Mouse (Mus musculus) forebrain, embryonic 16.5 days (tissue): ENCODE data around the gene Hbb-bs. TPM values are rescaled to one million over a fixed set of nuclear protein-coding genes. Genes with fewer than 3 reads are reported as not detected.

Source experiments
- ATAC-seq: fragments of 200-750 bp; cut with Nextera tagmentation; 2 replicates; pipeline ENCODE4 v1.8.0; 2017; ENCODE audit warnings: mild to moderate bottlenecking, moderate library complexity
- H3K27ac ChIP-seq: fragments of 300-500 bp; sonication (generic); 2 replicates; pipeline ENCODE4 v1.5.1; 2014; ENCODE audit warnings: low read length, control low read depth
- H3K27me3 ChIP-seq: fragments of 300-500 bp; sonication (generic); replicated peaks from 2 replicates; pipeline ENCODE4 v1.6.1; 2014; ENCODE audit warnings: low read length; ENCODE audit not compliant: control insufficient read depth, insufficient read depth
- H3K36me3 ChIP-seq: fragments of 300-500 bp; sonication (generic); 2 replicates; pipeline ENCODE4 v1.6.1; 2014; ENCODE audit not compliant: control insufficient read depth, insufficient read depth
- H3K4me1 ChIP-seq: fragments of 300-500 bp; sonication (generic); replicated peaks from 2 replicates; pipeline ENCODE4 v1.6.1; 2014; ENCODE audit warnings: low read length; ENCODE audit not compliant: control insufficient read depth, insufficient read depth
- H3K4me2 ChIP-seq: fragments of 300-500 bp; sonication (generic); 2 replicates; pipeline ENCODE4 v1.6.1; 2014; ENCODE audit warnings: mild to moderate bottlenecking, low read length, control low read depth
- H3K4me3 ChIP-seq: fragments of 300-500 bp; sonication (generic); replicated peaks from 2 replicates; pipeline ENCODE4 v1.5.1; 2014; ENCODE audit warnings: mild to moderate bottlenecking, low read length, control low read depth
- H3K9ac ChIP-seq: fragments of 300-500 bp; sonication (generic); replicated peaks from 2 replicates; pipeline ENCODE4 v1.6.1; 2014; ENCODE audit warnings: low read depth, low read length, control low read depth
- H3K9me3 ChIP-seq: fragments of 300-500 bp; sonication (generic); 2 replicates; pipeline ENCODE4 v1.6.1; 2016; ENCODE audit warnings: low read length; ENCODE audit not compliant: control insufficient read depth
- WGBS: fragments of 180-500 bp; shearing (Covaris S2); extraction: QIAGEN DNeasy Blood & Tissue Kit; methylation state at CpG from one replicate; pipeline ENCODE4 v1.1.7; 2014; 5-methylcytosine and 5-hydroxymethylcytosine counted together
- polyA plus RNA-seq: library from polyadenylated mRNA; unstranded; fragments of >200 nt; fragmentation: Nextera tagmentation; extraction: Ambion mirVana; gene quantifications from 2 replicates; pipeline ENCODE4 v1.2.1, GENCODE M21; 2015

Gene Hbb-bs
- 3,869 and 4,747 TPM in 2 replicates for polyA plus RNA-seq

GRCm38 (mm10) chr7:103827808-103828207, at the start of gene Hbb-bs:
Hbb-bs (minus strand) TSS chr7:103828096.
- H3K27ac ChIP-seq, result no peak within 1 kb of the TSS
- no peaks in the 10 kb centered on the region for H3K27me3 ChIP-seq
- H3K9ac ChIP-seq, result no peak within 1 kb of the TSS
- no peak within 1 kb of the TSS for H3K4me2 ChIP-seq
- no peaks in the 10 kb centered on the region for H3K4me1 ChIP-seq
- H3K9me3 ChIP-seq, result no peaks in the 10 kb centered on the region
- 95% methylated on average over 4 of the region's 4 CpGs for WGBS
- H3K4me3 ChIP-seq, result no peak within 1 kb of the TSS
- no peak for ATAC-seq
- H3K36me3 ChIP-seq, result no peaks in the 10 kb centered on the region

GRCm38 (mm10) chr7:103877093-103877492, 49.2 kb upstream of the Hbb-bs start:
- WGBS, result 92% methylated on average over 2 of the region's 2 CpGs
- no peak overlapping the region for H3K4me2 ChIP-seq
- no peaks in the 10 kb centered on the region for H3K27me3 ChIP-seq
- no peaks in the 10 kb centered on the region for H3K9me3 ChIP-seq
- no peak for ATAC-seq
- no peaks in the 10 kb centered on the region for H3K4me1 ChIP-seq
- no peak overlapping the region for H3K4me3 ChIP-seq
- no peak overlapping the region for H3K27ac ChIP-seq
- no peak overlapping the region for H3K9ac ChIP-seq
- H3K36me3 ChIP-seq, result no peaks in the 10 kb centered on the region

GRCm38 (mm10) chr7:103874451-103874850, 46.6 kb upstream of the Hbb-bs start:
- no peak overlapping the region for H3K4me3 ChIP-seq
- no peaks in the 10 kb centered on the region for H3K27me3 ChIP-seq
- H3K4me1 ChIP-seq, result no peaks in the 10 kb centered on the region
- no peaks in the 10 kb centered on the region for H3K36me3 ChIP-seq
- no peak overlapping the region for H3K9ac ChIP-seq
- WGBS, result 51% methylated on average over 5 of the region's 5 CpGs
- H3K4me2 ChIP-seq, result no peak overlapping the region
- H3K9me3 ChIP-seq, result no peaks in the 10 kb centered on the region
- ATAC-seq, result no peak
- no peak overlapping the region for H3K27ac ChIP-seq

GRCm38 (mm10) chr7:103873064-103873463, 45.2 kb upstream of the Hbb-bs start:
- 19% methylated on average over 1 of the region's 1 CpGs for WGBS
- no peaks in the 10 kb centered on the region for H3K9me3 ChIP-seq
- no peaks in the 10 kb centered on the region for H3K4me1 ChIP-seq
- H3K27ac ChIP-seq, result no peak overlapping the region
- no peaks in the 10 kb centered on the region for H3K27me3 ChIP-seq
- H3K9ac ChIP-seq, result no peak overlapping the region
- no peak overlapping the region for H3K4me3 ChIP-seq
- H3K36me3 ChIP-seq, result no peaks in the 10 kb centered on the region
- H3K4me2 ChIP-seq, result no peak overlapping the region
- no peak for ATAC-seq

- Histone ChIP-seq H3K27ac (no peak overlapping the region), H3K9me3 (no peaks in the 10 kb centered on the region), H3K27me3 (no peaks in the 10 kb centered on the region), H3K9ac (no peak overlapping the region), H3K4me2 (no peak overlapping the region), H3K36me3 (no peaks in the 10 kb centered on the region), H3K4me1 (no peaks in the 10 kb centered on the region), H3K4me3 (no peak overlapping the region)
- ATAC-seq, result no peak
These were observed 42.8 kb upstream of the Hbb-bs start for GRCm38 (mm10) chr7:103870667-103871066.

- no peak overlapping the region for H3K9ac ChIP-seq
- H3K27ac ChIP-seq, result no peak overlapping the region
- no peaks in the 10 kb centered on the region for H3K9me3 ChIP-seq
- H3K4me2 ChIP-seq, result no peak overlapping the region
- no peak for ATAC-seq
- no peak overlapping the region for H3K4me3 ChIP-seq
- no peaks in the 10 kb centered on the region for H3K36me3 ChIP-seq
- no peaks in the 10 kb centered on the region for H3K4me1 ChIP-seq
- no peaks in the 10 kb centered on the region for H3K27me3 ChIP-seq
These were observed 37.8 kb upstream of the Hbb-bs start for GRCm38 (mm10) chr7:103865716-103866115.

GRCm38 (mm10) chr7:103861531-103861930, 33.6 kb upstream of the Hbb-bs start:
- no peaks in the 10 kb centered on the region for H3K4me1 ChIP-seq
- H3K36me3 ChIP-seq, result no peaks in the 10 kb centered on the region
- no peak overlapping the region for H3K4me3 ChIP-seq
- H3K9ac ChIP-seq, result no peak overlapping the region
- H3K4me2 ChIP-seq, result no peak overlapping the region
- 78% methylated on average over 3 of the region's 3 CpGs for WGBS
- no peaks in the 10 kb centered on the region for H3K27me3 ChIP-seq
- ATAC-seq, result no peak
- no peaks in the 10 kb centered on the region for H3K9me3 ChIP-seq
- no peak overlapping the region for H3K27ac ChIP-seq

- ATAC-seq, result no peak
- 64% methylated on average over 1 of the region's 1 CpGs for WGBS
- no peaks in the 10 kb centered on the region for H3K4me1 ChIP-seq
- H3K4me2 ChIP-seq, result no peak overlapping the region
- H3K27me3 ChIP-seq, result no peaks in the 10 kb centered on the region
- H3K4me3 ChIP-seq, result no peak overlapping the region
- H3K36me3 ChIP-seq, result no peaks in the 10 kb centered on the region
- H3K27ac ChIP-seq, result no peak overlapping the region
- H3K9ac ChIP-seq, result no peak overlapping the region
- H3K9me3 ChIP-seq, result no peaks in the 10 kb centered on the region
These were observed 33.0 kb upstream of the Hbb-bs start for GRCm38 (mm10) chr7:103860855-103861254.

GRCm38 (mm10) chr7:103859076-103859475, 31.2 kb upstream of the Hbb-bs start:
- no peaks in the 10 kb centered on the region for H3K36me3 ChIP-seq
- H3K27me3 ChIP-seq, result no peaks in the 10 kb centered on the region
- no peak overlapping the region for H3K9ac ChIP-seq
- no peaks in the 10 kb centered on the region for H3K9me3 ChIP-seq
- no peak overlapping the region for H3K4me2 ChIP-seq
- ATAC-seq, result no peak
- H3K27ac ChIP-seq, result no peak overlapping the region
- no peak overlapping the region for H3K4me3 ChIP-seq
- no peaks in the 10 kb centered on the region for H3K4me1 ChIP-seq
- WGBS, result 79% methylated on average over 2 of the region's 2 CpGs

- no peak overlapping the region for H3K4me2 ChIP-seq
- no peak overlapping the region for H3K27ac ChIP-seq
- no peaks in the 10 kb centered on the region for H3K9me3 ChIP-seq
- WGBS, result 72% methylated on average over 1 of the region's 1 CpGs
- ATAC-seq, result no peak
- no peaks in the 10 kb centered on the region for H3K27me3 ChIP-seq
- H3K9ac ChIP-seq, result no peak overlapping the region
- H3K36me3 ChIP-seq, result no peaks in the 10 kb centered on the region
- no peak overlapping the region for H3K4me3 ChIP-seq
- no peaks in the 10 kb centered on the region for H3K4me1 ChIP-seq
These were observed 26.8 kb upstream of the Hbb-bs start for GRCm38 (mm10) chr7:103854669-103855068.
